Mouse (Mus musculus) gastrocnemius, adult 8-10 months (tissue): ENCODE measurements around the gene Dync2h1. TPM values are rescaled to one million over a fixed set of nuclear protein-coding genes. Genes with fewer than 3 reads are reported as not detected.
"Not testable (repeated sequence)": the region's sequence is repeated elsewhere in the genome, so short reads cannot be mapped to it uniquely, and the experiment has no call there.

Experiments used
- DNase-seq, 2 experiments: peaks; one replicate each; pipeline ENCODE4 v3.0.0; 2022; ENCODE audit warnings: low spot score in 2 of 2
- total RNA-seq, 4 experiments: library from RNA; stranded (reverse); gene quantifications; 2 replicates each; pipeline ENCODE4 v1.2.4; 2022

The Dync2h1 gene
- total RNA-seq: 1 to 10 TPM in 3 of 4 experiments, under 1 TPM in 1; 0.94 to 1.4 (median 1.1) TPM

- peak; percentile 83 to 87 for DNase-seq
Measured at GRCm38 (mm10) chr9:7184172-7184896, at the start of gene Dync2h1, which contains the start of gene Dcun1d5. Gene Dync2h1 (minus strand): TSS chr9:7184446. Gene Dcun1d5 (plus strand): TSS chr9:7184520.

GRCm38 (mm10) chr9:7221460-7221859 lies 37.2 kb upstream of the Dync2h1 start:
- no peak for DNase-seq

- no peak for DNase-seq
Measured at GRCm38 (mm10) chr9:7221024-7221423, 36.8 kb upstream of the Dync2h1 start.

- DNase-seq: no peak
Measured at GRCm38 (mm10) chr9:7216240-7216639, 32.0 kb upstream of the Dync2h1 start.

- not testable (repeated sequence) for DNase-seq
Measured at GRCm38 (mm10) chr9:7190694-7191093, 6.4 kb upstream of the Dync2h1 start.

- DNase-seq: peak; percentile 2 to 6
Measured at GRCm38 (mm10) chr9:7184897-7185291, 648 bp upstream of the Dync2h1 start.

- peak; percentile 72 to 81 for DNase-seq
Measured at GRCm38 (mm10) chr9:7176618-7177610, 7.3 kb downstream of the Dync2h1 start.

GRCm38 (mm10) chr9:7173756-7174155 lies 10.5 kb downstream of the Dync2h1 start:
- DNase-seq: no peak

GRCm38 (mm10) chr9:7167339-7167998 lies 16.8 kb downstream of the Dync2h1 start:
- no peak for DNase-seq

- no peak for DNase-seq
Measured at GRCm38 (mm10) chr9:7160688-7161087, 23.6 kb downstream of the Dync2h1 start.

- DNase-seq: no peak
Measured at GRCm38 (mm10) chr9:7159718-7160117, 24.5 kb downstream of the Dync2h1 start.

- no peak for DNase-seq
Measured at GRCm38 (mm10) chr9:7158605-7159004, 25.6 kb downstream of the Dync2h1 start.

GRCm38 (mm10) chr9:7154391-7154790 lies 29.9 kb downstream of the Dync2h1 start:
- DNase-seq: no peak

GRCm38 (mm10) chr9:7122863-7123262 lies 61.4 kb downstream of the Dync2h1 start:
- no peak for DNase-seq

- no peak for DNase-seq
Measured at GRCm38 (mm10) chr9:7110166-7110565, 74.1 kb downstream of the Dync2h1 start.

GRCm38 (mm10) chr9:7101361-7101760 lies 82.9 kb downstream of the Dync2h1 start:
- DNase-seq: no peak

- DNase-seq: no peak
Measured at GRCm38 (mm10) chr9:7074625-7075024, 109.6 kb downstream of the Dync2h1 start.

GRCm38 (mm10) chr9:7070846-7071245 lies 113.4 kb downstream of the Dync2h1 start:
- no peak for DNase-seq

- peak in 1 of 2 experiments; percentile 4 for DNase-seq
Measured at GRCm38 (mm10) chr9:7050588-7050987, 133.7 kb downstream of the Dync2h1 start.

GRCm38 (mm10) chr9:7042635-7043273 lies 141.5 kb downstream of the Dync2h1 start:
- no peak for DNase-seq

- DNase-seq: no peak
Measured at GRCm38 (mm10) chr9:7041231-7041630, 143.0 kb downstream of the Dync2h1 start.
